Mouse (Mus musculus): ENCODE results near the gene Hif3a. TPM values are rescaled to one million over a fixed set of nuclear protein-coding genes. Genes with fewer than 3 reads are reported as not detected.

Hif3a gene
- polyA plus RNA-seq, 1 experiment, result 1.7 TPM

DNA sequence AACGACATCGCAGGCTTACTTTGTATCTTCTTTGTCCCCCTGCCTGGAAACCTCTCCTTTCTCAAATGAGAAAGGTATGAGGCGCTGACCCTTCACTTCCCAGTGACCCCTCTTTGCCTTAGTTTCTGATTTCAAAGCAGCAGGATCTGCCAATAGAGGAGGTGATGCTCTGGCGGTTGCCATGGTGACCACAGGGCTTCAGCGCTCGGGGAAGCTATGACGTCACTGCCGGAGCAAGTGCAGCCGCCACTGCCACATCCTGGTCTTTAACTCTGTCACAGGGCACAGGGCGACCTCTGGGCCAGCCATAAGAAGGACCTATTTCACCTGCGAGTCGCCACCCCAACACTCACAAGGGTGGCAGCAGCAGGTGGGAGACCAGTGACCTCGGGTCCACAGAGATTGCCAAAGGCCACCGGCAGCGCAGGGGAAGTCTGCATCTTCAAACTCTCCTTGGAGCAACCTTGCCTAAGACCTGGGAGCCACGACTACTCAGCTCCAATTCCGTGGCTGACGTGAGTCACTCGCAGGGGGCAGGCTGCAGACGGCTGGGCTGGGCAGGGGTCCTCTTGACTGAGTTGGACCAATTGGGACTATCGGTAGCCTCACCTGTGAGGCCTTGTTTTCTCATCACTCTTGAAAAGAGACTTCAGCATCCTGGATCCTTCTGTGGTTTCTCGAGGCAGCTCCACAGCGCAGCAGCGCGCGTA is 79.2 kb downstream of the Hif3a start, which contains the start of gene Gm42372:
Gene Gm42372 (plus strand): TSS at position 228 of the 710 bp plus-strand sequence.
- no peak for DNase-seq
- TF ChIP-seq POLR2A (IDR thresholded peaks at IDR 0.05; ENCODE audit: borderline replicate concordance, extremely low read depth, low read depth, low read length), result no peak
- TF ChIP-seq CTCF (IDR thresholded peaks at IDR 0.05; ENCODE audit: insufficient read depth, low read length), result no peak
- 32% methylated on average over 26 of the region's 26 CpGs for WGBS
- Histone ChIP-seq H3K4me3 (replicated peaks; ENCODE audit: extremely low read depth, low read depth, low read length) (no peak within 1 kb of the TSS), H3K4me1 (ENCODE audit: control insufficient read depth, insufficient read depth, low read length) (no peaks in the 10 kb centered on the region)

Other genes with a start within 250 kb of the Hif3a start
- 164 and 180 TPM in 2 replicates for gene Strn4, start 246.5 kb downstream of the Hif3a start, polyA plus RNA-seq (2012; rRNA removed)
- 41.7 and 42.0 TPM in 2 replicates for gene Fkrp, start 245.7 kb downstream of the Hif3a start, polyA plus RNA-seq (2012; rRNA removed)
- 97.2 and 121 TPM in 2 replicates for gene Prkd2, start 219.5 kb downstream of the Hif3a start, polyA plus RNA-seq (2012; rRNA removed)
- gene Dact3, start 187.1 kb downstream of the Hif3a start, polyA plus RNA-seq (2012; rRNA removed), result 31.7 and 41.1 TPM in 2 replicates
- gene Gng8, start 170.6 kb downstream of the Hif3a start, polyA plus RNA-seq (2012; rRNA removed), result 12.5 and 27.7 TPM in 2 replicates
- gene Ptgir, start 155.9 kb downstream of the Hif3a start, polyA plus RNA-seq (2012; rRNA removed), result 9.8 and 10.4 TPM in 2 replicates
- 279 and 310 TPM in 2 replicates for gene Calm3, start 138.3 kb downstream of the Hif3a start, polyA plus RNA-seq (2012; rRNA removed)
- 2.0 and 3.2 TPM in 2 replicates for gene Pnmal2, start 117.7 kb downstream of the Hif3a start, polyA plus RNA-seq (2012; rRNA removed)
- not detected in 2 replicates for gene Pnmal1, start 102.7 kb downstream of the Hif3a start, polyA plus RNA-seq (2012; rRNA removed)
- gene Gm42372, start 79.3 kb downstream of the Hif3a start, polyA plus RNA-seq (2012; rRNA removed), result 0.03 and 0.04 TPM in 2 replicates
- 4.1 and 5.2 TPM in 2 replicates for gene Ccdc8, start 69.7 kb downstream of the Hif3a start, polyA plus RNA-seq (2012; rRNA removed)
- gene Ppp5c, start 34.5 kb downstream of the Hif3a start, polyA plus RNA-seq (2012; rRNA removed), result 141 and 153 TPM in 2 replicates
- gene Psg16, start 11.6 kb upstream of the Hif3a start, polyA plus RNA-seq (2012; rRNA removed), result 0.09 TPM in 1 of 2 replicates, not detected in the other
- gene Ceacam3, start 87.9 kb upstream of the Hif3a start, polyA plus RNA-seq (2012; rRNA removed), result not detected in 2 replicates
- not detected in 2 replicates for gene Psg29, start 141.1 kb upstream of the Hif3a start, polyA plus RNA-seq (2012; rRNA removed)

All from lung, adult 2 months (tissue).